Mouse (Mus musculus): ENCODE data around the gene Hoxc9. TPM values are rescaled to one million over a fixed set of nuclear protein-coding genes. Genes with fewer than 3 reads are reported as not detected.
A peak's percentile ranks its signal among the peaks of the same experiment; 100 is the strongest.

Gene Hoxc9
- polyA plus RNA-seq, 1 experiment from 2014 or later, result not detected

GRCm38 (mm10) chr15:103013238-103013984 is 37.2 kb downstream of the Hoxc9 start:
- Histone ChIP-seq H3K27ac (replicated peaks in 1 of 2; ENCODE audit: control insufficient read depth in 1 of 2, insufficient read depth in 1 of 2, low read depth in 2 of 2, low read length in 2 of 2) (no peak overlapping the region), H3K27me3 (ENCODE audit: control insufficient read depth, insufficient read depth, low read length) (peaks cover 98% of the 10 kb centered on the region), H3K9me3 (ENCODE audit: control insufficient read depth, low read length) (no peaks in the 10 kb centered on the region), H3K4me3 (ENCODE audit: control insufficient read depth in 1 of 2, insufficient read depth in 1 of 2, low read depth in 1 of 2, low read length in 2 of 2) (no peak overlapping the region), H3K4me2 (ENCODE audit: low read length) (no peak overlapping the region), H3K4me1 (ENCODE audit: control insufficient read depth in 2 of 2, insufficient read depth in 2 of 2, low read length in 2 of 2) (0 out of 4 replicates have a peak, but pooled peaks cover 0 to 4% of the 10 kb centered on the region in 2 experiments), H3K36me3 (ENCODE audit: control insufficient read depth, insufficient read depth, low read length) (no peaks in the 10 kb centered on the region), H3K9ac (ENCODE audit: low read length) (no peak overlapping the region)
- ATAC-seq (ENCODE audit: insufficient number of reproducible peaks, insufficient read depth, low FRiP score, low read depth), result no peak
- whole genome bisulfite sequencing, result 4% methylated on average over 17 of the region's 17 CpGs

GRCm38 (mm10) chr15:103014166-103015008 is 38.1 kb downstream of the Hoxc9 start:
- Histone ChIP-seq H3K4me2 (ENCODE audit: low read length) (peak overlapping the region; percentile 35), H3K9me3 (ENCODE audit: control insufficient read depth, low read length) (no peaks in the 10 kb centered on the region), H3K27ac (replicated peaks in 1 of 2; ENCODE audit: control insufficient read depth in 1 of 2, insufficient read depth in 1 of 2, low read depth in 2 of 2, low read length in 2 of 2) (no peak overlapping the region), H3K27me3 (ENCODE audit: control insufficient read depth, insufficient read depth, low read length) (peaks cover 98% of the 10 kb centered on the region), H3K36me3 (ENCODE audit: control insufficient read depth, insufficient read depth, low read length) (no peaks in the 10 kb centered on the region), H3K4me3 (ENCODE audit: control insufficient read depth in 1 of 2, insufficient read depth in 1 of 2, low read depth in 1 of 2, low read length in 2 of 2) (peak overlapping the region in 1 of 2 experiments; percentile 24; a peak in 2 of 4 replicates), H3K9ac (ENCODE audit: low read length) (no peak overlapping the region), H3K4me1 (ENCODE audit: control insufficient read depth in 2 of 2, insufficient read depth in 2 of 2, low read length in 2 of 2) (0 out of 4 replicates have a peak, but pooled peaks cover 0 to 4% of the 10 kb centered on the region in 2 experiments)
- no peak for ATAC-seq (ENCODE audit: insufficient number of reproducible peaks, insufficient read depth, low FRiP score, low read depth)
- 1% methylated on average over 46 of the region's 57 CpGs for WGBS

GRCm38 (mm10) chr15:103015009-103015399 is 38.8 kb downstream of the Hoxc9 start:
- H3K4me2 ChIP-seq (ENCODE audit: low read length), result no peak overlapping the region
- H3K4me3 ChIP-seq (ENCODE audit: control insufficient read depth in 1 of 2, insufficient read depth in 1 of 2, low read depth in 1 of 2, low read length in 2 of 2), result no peak overlapping the region; a peak in 1 of 4 replicates
- 0 out of 4 replicates have a peak, but pooled peaks cover 0 to 4% of the 10 kb centered on the region in 2 experiments for H3K4me1 ChIP-seq (ENCODE audit: control insufficient read depth in 2 of 2, insufficient read depth in 2 of 2, low read length in 2 of 2)
- H3K9me3 ChIP-seq (ENCODE audit: control insufficient read depth, low read length), result no peaks in the 10 kb centered on the region
- H3K9ac ChIP-seq (ENCODE audit: low read length), result no peak overlapping the region
- H3K36me3 ChIP-seq (ENCODE audit: control insufficient read depth, insufficient read depth, low read length), result no peaks in the 10 kb centered on the region
- WGBS, result 3% methylated on average over 22 of the region's 28 CpGs
- ATAC-seq (ENCODE audit: insufficient number of reproducible peaks, insufficient read depth, low FRiP score, low read depth), result no peak
- peaks cover 98% of the 10 kb centered on the region for H3K27me3 ChIP-seq (ENCODE audit: control insufficient read depth, insufficient read depth, low read length)
- no peak overlapping the region for H3K27ac ChIP-seq (replicated peaks in 1 of 2; ENCODE audit: control insufficient read depth in 1 of 2, insufficient read depth in 1 of 2, low read depth in 2 of 2, low read length in 2 of 2)

GRCm38 (mm10) chr15:103015406-103016166 is 39.3 kb downstream of the Hoxc9 start:
- H3K27ac ChIP-seq (replicated peaks in 1 of 2; ENCODE audit: control insufficient read depth in 1 of 2, insufficient read depth in 1 of 2, low read depth in 2 of 2, low read length in 2 of 2), result no peak overlapping the region
- 1% methylated on average over 19 of the region's 19 CpGs for WGBS
- H3K4me1 ChIP-seq (ENCODE audit: control insufficient read depth in 2 of 2, insufficient read depth in 2 of 2, low read length in 2 of 2), result 0 out of 4 replicates have a peak, but pooled peaks cover 0 to 4% of the 10 kb centered on the region in 2 experiments
- no peak overlapping the region for H3K4me3 ChIP-seq (ENCODE audit: control insufficient read depth in 1 of 2, insufficient read depth in 1 of 2, low read depth in 1 of 2, low read length in 2 of 2)
- no peak overlapping the region for H3K4me2 ChIP-seq (ENCODE audit: low read length)
- H3K36me3 ChIP-seq (ENCODE audit: control insufficient read depth, insufficient read depth, low read length), result no peaks in the 10 kb centered on the region
- ATAC-seq (ENCODE audit: insufficient number of reproducible peaks, insufficient read depth, low FRiP score, low read depth), result no peak
- H3K9ac ChIP-seq (ENCODE audit: low read length), result no peak overlapping the region
- H3K27me3 ChIP-seq (ENCODE audit: control insufficient read depth, insufficient read depth, low read length), result peaks cover 98% of the 10 kb centered on the region
- H3K9me3 ChIP-seq (ENCODE audit: control insufficient read depth, low read length), result no peaks in the 10 kb centered on the region

- no peaks in the 10 kb centered on the region for H3K9me3 ChIP-seq (ENCODE audit: control insufficient read depth, low read length)
- WGBS, result 10% methylated on average over 9 of the region's 9 CpGs
- H3K36me3 ChIP-seq (ENCODE audit: control insufficient read depth, insufficient read depth, low read length), result no peaks in the 10 kb centered on the region
- H3K9ac ChIP-seq (ENCODE audit: low read length), result no peak within 1 kb of the TSS
- ATAC-seq (ENCODE audit: insufficient number of reproducible peaks, insufficient read depth, low FRiP score, low read depth), result no peak
- H3K27ac ChIP-seq (replicated peaks in 1 of 2; ENCODE audit: control insufficient read depth in 1 of 2, insufficient read depth in 1 of 2, low read depth in 2 of 2, low read length in 2 of 2), result no peak within 1 kb of the TSS
- 0 out of 4 replicates have a peak, but pooled peaks cover 0 to 4% of the 10 kb centered on the region in 2 experiments for H3K4me1 ChIP-seq (ENCODE audit: control insufficient read depth in 2 of 2, insufficient read depth in 2 of 2, low read length in 2 of 2)
- no peak within 1 kb of the TSS for H3K4me3 ChIP-seq (ENCODE audit: control insufficient read depth in 1 of 2, insufficient read depth in 1 of 2, low read depth in 1 of 2, low read length in 2 of 2)
- H3K4me2 ChIP-seq (ENCODE audit: low read length), result no peak within 1 kb of the TSS
- peaks cover 100% of the 10 kb centered on the region for H3K27me3 ChIP-seq (ENCODE audit: control insufficient read depth, insufficient read depth, low read length)
Measured at GRCm38 (mm10) chr15:103018636-103019035, 42.4 kb downstream of the Hoxc9 start, which contains the start of gene Hoxc4. TSS of gene Hoxc4 (plus strand) at chr15:103018934.

- Histone ChIP-seq H3K4me3 (ENCODE audit: control insufficient read depth in 1 of 2, insufficient read depth in 1 of 2, low read depth in 1 of 2, low read length in 2 of 2) (no peak overlapping the region), H3K27me3 (ENCODE audit: control insufficient read depth, insufficient read depth, low read length) (peaks cover 100% of the 10 kb centered on the region), H3K9ac (ENCODE audit: low read length) (no peak overlapping the region), H3K4me2 (ENCODE audit: low read length) (no peak overlapping the region), H3K27ac (replicated peaks in 1 of 2; ENCODE audit: control insufficient read depth in 1 of 2, insufficient read depth in 1 of 2, low read depth in 2 of 2, low read length in 2 of 2) (no peak overlapping the region), H3K4me1 (ENCODE audit: control insufficient read depth in 2 of 2, insufficient read depth in 2 of 2, low read length in 2 of 2) (no peaks in the 10 kb centered on the region), H3K9me3 (ENCODE audit: control insufficient read depth, low read length) (no peaks in the 10 kb centered on the region), H3K36me3 (ENCODE audit: control insufficient read depth, insufficient read depth, low read length) (no peaks in the 10 kb centered on the region)
- ATAC-seq (ENCODE audit: insufficient number of reproducible peaks, insufficient read depth, low FRiP score, low read depth), result no peak
- WGBS, result 1% methylated on average over 8 of the region's 8 CpGs
Measured at GRCm38 (mm10) chr15:103020899-103021418, 44.7 kb downstream of the Hoxc9 start.

- no peak overlapping the region for H3K4me3 ChIP-seq (ENCODE audit: control insufficient read depth in 1 of 2, insufficient read depth in 1 of 2, low read depth in 1 of 2, low read length in 2 of 2)
- H3K4me2 ChIP-seq (ENCODE audit: low read length), result no peak overlapping the region
- H3K27ac ChIP-seq (replicated peaks in 1 of 2; ENCODE audit: control insufficient read depth in 1 of 2, insufficient read depth in 1 of 2, low read depth in 2 of 2, low read length in 2 of 2), result no peak overlapping the region
- no peaks in the 10 kb centered on the region for H3K9me3 ChIP-seq (ENCODE audit: control insufficient read depth, low read length)
- H3K27me3 ChIP-seq (ENCODE audit: control insufficient read depth, insufficient read depth, low read length), result peaks cover 100% of the 10 kb centered on the region
- no peaks in the 10 kb centered on the region for H3K36me3 ChIP-seq (ENCODE audit: control insufficient read depth, insufficient read depth, low read length)
- no peaks in the 10 kb centered on the region for H3K4me1 ChIP-seq (ENCODE audit: control insufficient read depth in 2 of 2, insufficient read depth in 2 of 2, low read length in 2 of 2)
- no peak for ATAC-seq (ENCODE audit: insufficient number of reproducible peaks, insufficient read depth, low FRiP score, low read depth)
- no peak overlapping the region for H3K9ac ChIP-seq (ENCODE audit: low read length)
- 8% methylated on average over 8 of the region's 8 CpGs for WGBS
Measured at GRCm38 (mm10) chr15:103021544-103021943, 45.3 kb downstream of the Hoxc9 start.

All from heart, embryonic 14.5 days (tissue).